Mouse (Mus musculus) bone marrow macrophage, adult 2 months (primary cell): Measurements from ENCODE around the gene Nkx2-9.

Source experiments
- CTCF ChIP-seq: IDR thresholded peaks from 2 replicates; pipeline ENCODE4 v1.5.1; 2012; ENCODE audit warnings: low read depth, mild to moderate bottlenecking, low read length, moderate library complexity
- POLR2A ChIP-seq: IDR thresholded peaks from 2 replicates; pipeline ENCODE4 v1.6.1; 2012; ENCODE audit warnings: mild to moderate bottlenecking, low read depth, low read length, borderline replicate concordance

GRCm38 (mm10) chr12:56615391-56615790 is 2.3 kb upstream of the Nkx2-9 start:
- TF ChIP-seq CTCF (no peak), POLR2A (no peak)
